ENCODE assay signal across 8 mouse cellular contexts in genomic region chr11:75270985-75271434, GRCm38 (mm10).
A peak's percentile ranks its signal among the peaks of the same experiment; 100 is the strongest.
DNase-seq lines count a peak whose midpoint lies in the region; ATAC-seq lines count a peak whose summit lies in the region.

No protein-coding gene starts in this region.

- peak; percentile 6; the same call in 1 of the 2 replicates for ATAC-seq in megakaryocyte-erythroid progenitor cell, adult 5-6 weeks (replicated peaks; ENCODE audit: low FRiP score, low TSS enrichment, poor library complexity, severe bottlenecking)

- peak; percentile 51 for DNase-seq in right cerebral cortex, postnatal 4 days
- DNase-seq in right cerebral cortex, postnatal 14 days, result no peak
- peak; percentile 52 for DNase-seq in fat pad, adult 2 months (ENCODE audit: extremely low read depth, low read depth, low spot score)
- peak; percentile 60 to 74 for DNase-seq in layer of hippocampus, adult 8-10 months (ENCODE audit: low spot score in 2 of 2)
- no peak for DNase-seq in adrenal gland, adult 18-20 months (ENCODE audit: low spot score in 2 of 2)
- no peak for DNase-seq in frontal cortex, postnatal 25 days (ENCODE audit: low spot score in 2 of 2)
- no peak for DNase-seq in frontal cortex, adult 2 months (ENCODE audit: extremely low spot score in 1 of 2, low spot score in 1 of 2)

Comparison
In these comparisons a context has a peak if more than half of its experiments do, and no peak if none do; other contexts are left out.
1. DNase-seq: peak in right cerebral cortex, postnatal 4 days (single experiment), fat pad, adult 2 months (single experiment) and layer of hippocampus, adult 8-10 months (2 of 2); none in right cerebral cortex, postnatal 14 days (single experiment), adrenal gland, adult 18-20 months (0 of 2), frontal cortex, postnatal 25 days (0 of 2) and frontal cortex, adult 2 months (0 of 2).